Mouse (Mus musculus) liver, embryonic 15.5 days (tissue): ENCODE measurements at regions not wholly inside any gene's neighbourhood (a gene's known extent, or its start where the extent isn't known, plus 50 kb on each side); places are given as distances from the start of the nearest gene placed in this dataset.

ENCODE experiments used
- ATAC-seq: fragments of 200-750 bp; cut with Nextera tagmentation; 2 replicates; pipeline ENCODE4 v1.8.0; 2017; ENCODE audit warnings: moderate number of reproducible peaks, mild to moderate bottlenecking, moderate library complexity; ENCODE audit not compliant: insufficient read depth
- H3K27ac ChIP-seq: fragments of 300-500 bp; sonication (generic); replicated peaks from 2 replicates; pipeline ENCODE4 v1.5.1; 2015; ENCODE audit warnings: mild to moderate bottlenecking, inconsistent platforms
- H3K27me3 ChIP-seq: fragments of 300-500 bp; sonication (generic); 2 replicates; pipeline ENCODE4 v1.6.1; 2015; ENCODE audit warnings: mild to moderate bottlenecking, inconsistent platforms
- H3K36me3 ChIP-seq: fragments of 300-500 bp; sonication (generic); replicated peaks from 2 replicates; pipeline ENCODE4 v1.6.1; 2015; ENCODE audit warnings: moderate library complexity, mild to moderate bottlenecking, inconsistent platforms
- H3K4me1 ChIP-seq: fragments of 300-500 bp; sonication (generic); replicated peaks from 2 replicates; pipeline ENCODE4 v1.6.1; 2015; ENCODE audit warnings: inconsistent platforms
- H3K4me2 ChIP-seq: fragments of 300-500 bp; sonication (generic); 2 replicates; pipeline ENCODE4 v1.6.1; 2015; ENCODE audit warnings: moderate library complexity, mild to moderate bottlenecking, inconsistent platforms
- H3K4me3 ChIP-seq: fragments of 300-500 bp; sonication (generic); replicated peaks from 2 replicates; pipeline ENCODE4 v1.5.1; 2015; ENCODE audit warnings: mild to moderate bottlenecking, inconsistent platforms
- H3K9ac ChIP-seq: fragments of 300-500 bp; sonication (generic); 2 replicates; pipeline ENCODE4 v1.6.1; 2015; ENCODE audit warnings: moderate library complexity, mild to moderate bottlenecking, inconsistent platforms
- H3K9me3 ChIP-seq: fragments of 300-500 bp; sonication (generic); replicated peaks from 2 replicates; pipeline ENCODE4 v1.6.1; 2016; ENCODE audit warnings: inconsistent platforms
- WGBS: fragments of 180-500 bp; shearing (Covaris S2); methylation state at CpG from one replicate; pipeline ENCODE4 v1.1.7; 2015; ENCODE audit warnings: mixed read lengths; ENCODE audit not compliant: insufficient replicate concordance; 5-methylcytosine and 5-hydroxymethylcytosine counted together

- ATAC-seq: no peak
- Histone ChIP-seq H3K4me2 (no peak overlapping the region), H3K9ac (no peak overlapping the region), H3K4me3 (no peak overlapping the region), H3K27ac (no peak overlapping the region), H3K9me3 (no peaks in the 10 kb centered on the region), H3K36me3 (no peaks in the 10 kb centered on the region), H3K27me3 (peaks cover 11% of the 10 kb centered on the region; the same call in 1 of the 2 replicates), H3K4me1 (no peaks in the 10 kb centered on the region)
- WGBS: 61% methylated on average over 12 of the region's 12 CpGs
Observed at GRCm38 (mm10) chr12:12723724-12724487, 217.8 kb downstream of the Mycn start.

DNA sequence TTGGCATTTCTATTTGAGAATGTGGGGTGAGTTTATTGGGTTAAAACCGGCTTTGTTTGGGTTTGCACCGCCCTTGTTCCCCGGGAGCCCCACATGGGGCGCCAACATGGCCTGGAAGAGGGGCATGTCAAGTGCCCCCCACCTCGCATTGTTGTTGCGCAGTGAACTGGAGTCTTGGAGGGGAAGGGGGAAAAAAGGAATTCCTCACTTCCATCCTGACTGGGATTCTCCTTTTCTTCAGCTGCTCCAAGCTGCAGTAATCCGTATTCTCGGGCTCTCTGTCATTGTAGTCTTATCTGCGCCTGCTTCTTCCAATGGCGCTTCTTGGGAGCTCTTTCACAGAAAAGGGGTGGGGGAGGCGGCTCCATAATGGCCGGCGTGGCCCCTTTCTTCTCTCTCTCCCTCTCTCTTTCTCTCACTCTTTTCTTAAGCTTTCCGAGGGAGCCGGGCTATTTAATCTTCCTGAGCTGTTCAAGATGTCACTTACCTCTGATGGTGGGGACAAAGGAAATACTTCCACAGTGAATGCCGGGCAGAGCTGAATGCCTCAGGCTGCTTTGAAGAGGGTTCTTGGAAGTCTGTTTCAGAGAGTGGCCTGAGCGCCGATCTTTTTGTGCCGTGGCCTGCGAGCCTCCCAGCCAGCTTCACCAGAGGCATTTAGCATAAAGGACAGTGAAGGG lies 218.6 kb downstream of the Mycn start:
- H3K9me3 ChIP-seq: no peaks in the 10 kb centered on the region
- no peaks in the 10 kb centered on the region for H3K36me3 ChIP-seq
- no peak overlapping the region for H3K9ac ChIP-seq
- ATAC-seq: no peak
- no peaks in the 10 kb centered on the region for H3K4me1 ChIP-seq
- H3K27me3 ChIP-seq: peaks cover 11% of the 10 kb centered on the region; the same call in 1 of the 2 replicates
- no peak overlapping the region for H3K4me2 ChIP-seq
- 72% methylated on average over 20 of the region's 20 CpGs for WGBS
- no peak overlapping the region for H3K4me3 ChIP-seq
- H3K27ac ChIP-seq: no peak overlapping the region

DNA sequence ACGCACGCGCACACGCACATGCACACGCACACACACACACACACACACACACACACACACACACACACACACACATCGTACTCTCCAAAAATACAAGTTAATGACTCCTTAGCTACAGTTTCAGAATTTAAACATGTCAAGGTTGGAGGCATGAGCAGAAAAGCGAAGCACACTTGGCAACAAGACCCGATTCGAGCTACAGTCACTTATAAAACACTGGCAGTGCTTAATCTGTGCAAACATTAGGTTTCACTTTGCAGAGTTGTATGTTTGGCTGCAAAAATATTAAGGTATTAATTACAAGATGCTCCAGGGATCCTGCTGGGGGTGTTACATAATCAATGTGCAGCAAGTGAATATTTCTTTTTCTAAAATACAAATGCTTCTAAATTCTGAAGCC lies 225.0 kb downstream of the Mycn start:
- ATAC-seq: no peak
- Histone ChIP-seq H3K9ac (no peak overlapping the region), H3K36me3 (no peaks in the 10 kb centered on the region), H3K4me3 (no peak overlapping the region), H3K27ac (no peak overlapping the region), H3K9me3 (no peaks in the 10 kb centered on the region), H3K4me1 (no peaks in the 10 kb centered on the region), H3K27me3 (no peaks in the 10 kb centered on the region), H3K4me2 (no peak overlapping the region)
- 77% methylated on average over 9 of the region's 9 CpGs for WGBS

DNA sequence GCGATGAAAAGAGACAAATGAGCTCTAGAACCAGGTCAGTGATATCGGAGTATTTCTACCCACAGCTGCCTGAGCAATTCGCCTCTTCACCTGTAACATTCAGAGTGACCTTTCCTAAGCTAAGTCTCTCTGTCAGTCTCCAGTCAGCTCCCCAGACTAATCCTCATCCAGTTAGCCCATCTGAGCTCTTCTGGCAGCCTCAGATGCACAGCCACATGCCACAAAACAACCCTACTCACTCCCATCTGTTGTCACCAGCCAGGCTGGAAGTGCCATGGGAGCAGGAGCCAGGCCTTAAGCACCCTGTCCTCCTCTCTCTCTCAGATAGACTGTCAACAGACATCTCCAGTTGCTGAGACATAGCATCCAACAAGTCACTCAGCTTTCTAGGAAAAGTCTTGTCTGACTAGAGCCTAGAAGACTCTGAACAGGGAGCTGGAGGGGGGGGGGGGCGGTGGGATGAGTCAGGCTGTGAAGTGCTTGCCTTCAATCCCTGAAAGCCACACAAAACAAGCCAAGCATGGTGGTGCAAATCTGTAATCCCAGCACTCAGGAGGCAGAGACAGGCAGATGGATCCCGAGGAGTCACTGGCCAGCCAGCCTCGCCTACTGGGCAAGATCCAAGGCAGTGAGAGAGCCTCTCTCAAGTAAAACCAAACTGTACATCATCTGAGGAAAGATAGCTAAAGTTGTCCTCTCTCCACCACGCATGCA lies 225.6 kb downstream of the Mycn start:
- Histone ChIP-seq H3K9me3 (no peaks in the 10 kb centered on the region), H3K9ac (no peak overlapping the region), H3K4me2 (no peak overlapping the region), H3K4me1 (no peaks in the 10 kb centered on the region), H3K4me3 (no peak overlapping the region), H3K36me3 (no peaks in the 10 kb centered on the region), H3K27me3 (no peaks in the 10 kb centered on the region), H3K27ac (no peak overlapping the region)
- 56% methylated on average over 7 of the region's 7 CpGs for WGBS
- no peak for ATAC-seq

DNA sequence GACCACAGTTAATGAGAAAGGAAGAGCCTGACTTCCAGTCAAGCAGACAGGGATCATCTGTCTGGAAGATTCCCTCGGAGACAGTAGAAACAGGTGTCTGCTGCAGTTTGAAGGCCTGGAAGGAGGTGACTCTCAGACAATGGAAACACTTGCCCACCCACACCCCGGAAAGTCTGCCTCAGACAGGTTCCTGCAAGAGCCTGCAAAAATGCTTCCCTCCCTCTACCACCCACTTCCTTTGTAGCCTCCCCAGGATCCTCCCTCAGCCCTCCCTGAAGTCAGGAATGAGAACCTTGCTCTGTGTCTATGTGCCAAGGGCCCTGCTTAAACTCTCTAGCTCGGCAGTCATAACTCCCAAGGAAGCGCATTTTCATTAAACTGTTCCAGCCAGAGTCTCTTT lies 226.2 kb downstream of the Mycn start:
- no peaks in the 10 kb centered on the region for H3K9me3 ChIP-seq
- H3K4me1 ChIP-seq: no peaks in the 10 kb centered on the region
- no peaks in the 10 kb centered on the region for H3K27me3 ChIP-seq
- no peak overlapping the region for H3K27ac ChIP-seq
- 50% methylated on average over 4 of the region's 4 CpGs for WGBS
- ATAC-seq: no peak
- no peak overlapping the region for H3K4me2 ChIP-seq
- H3K4me3 ChIP-seq: no peak overlapping the region
- no peak overlapping the region for H3K9ac ChIP-seq
- H3K36me3 ChIP-seq: no peaks in the 10 kb centered on the region

DNA sequence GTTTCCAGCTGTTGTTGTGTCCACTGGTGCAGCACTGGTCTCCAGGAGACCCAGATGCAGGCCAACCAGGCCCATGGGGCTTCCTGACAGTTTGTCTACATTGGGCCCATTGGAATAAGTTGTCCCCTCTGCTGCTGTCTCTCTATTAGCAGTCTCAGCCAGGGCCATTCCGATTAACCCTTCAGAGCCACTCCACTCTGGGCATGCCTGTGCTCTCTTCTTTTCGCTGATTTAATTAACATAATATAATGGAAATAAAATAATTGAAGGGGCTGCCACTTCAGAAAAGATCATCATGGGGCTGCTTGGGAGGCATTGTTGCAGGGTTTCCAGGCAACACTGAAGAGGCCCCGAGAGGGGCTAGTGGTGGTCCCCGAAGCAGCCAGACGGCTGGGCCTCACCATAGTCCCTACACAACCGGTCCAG lies 231.5 kb downstream of the Mycn start:
- no peaks in the 10 kb centered on the region for H3K27me3 ChIP-seq
- ATAC-seq: no peak
- no peak overlapping the region for H3K27ac ChIP-seq
- no peaks in the 10 kb centered on the region for H3K36me3 ChIP-seq
- H3K4me2 ChIP-seq: no peak overlapping the region
- 64% methylated on average over 6 of the region's 6 CpGs for WGBS
- H3K9me3 ChIP-seq: no peaks in the 10 kb centered on the region
- H3K9ac ChIP-seq: no peak overlapping the region
- no peaks in the 10 kb centered on the region for H3K4me1 ChIP-seq
- H3K4me3 ChIP-seq: no peak overlapping the region

DNA sequence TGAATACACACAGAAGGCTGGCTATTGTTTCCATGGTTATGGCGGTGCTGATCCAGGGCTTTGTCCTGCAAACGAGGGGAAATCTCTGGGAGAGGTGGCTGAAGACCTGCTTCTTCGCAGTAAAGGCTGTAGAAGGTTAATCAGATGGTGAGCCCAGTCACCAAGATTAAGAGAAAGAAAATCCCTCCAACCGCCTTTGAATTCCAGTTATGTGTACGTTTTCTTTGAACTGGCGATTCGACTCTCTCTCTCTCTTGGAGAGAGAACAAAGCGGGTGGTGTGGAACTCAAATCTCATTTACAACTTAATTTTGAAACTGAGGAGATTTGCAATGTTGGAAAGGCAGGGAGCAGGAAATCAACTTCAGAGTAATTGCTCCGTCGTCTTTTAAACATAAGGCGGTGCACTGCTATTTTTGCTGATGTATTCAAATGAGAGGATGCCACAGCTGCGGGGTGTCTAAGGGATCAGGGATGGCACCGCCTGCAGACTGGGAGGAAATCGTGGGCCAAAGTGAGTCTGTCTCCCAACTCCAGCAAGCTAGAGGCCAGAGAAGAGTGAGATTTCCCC lies 232.7 kb downstream of the Mycn start:
- H3K9ac ChIP-seq: no peak overlapping the region
- H3K27me3 ChIP-seq: no peaks in the 10 kb centered on the region
- no peak overlapping the region for H3K4me2 ChIP-seq
- no peak overlapping the region for H3K4me3 ChIP-seq
- no peaks in the 10 kb centered on the region for H3K36me3 ChIP-seq
- H3K9me3 ChIP-seq: no peaks in the 10 kb centered on the region
- ATAC-seq: no peak
- H3K27ac ChIP-seq: no peak overlapping the region
- H3K4me1 ChIP-seq: no peaks in the 10 kb centered on the region
- WGBS: 63% methylated on average over 14 of the region's 14 CpGs

DNA sequence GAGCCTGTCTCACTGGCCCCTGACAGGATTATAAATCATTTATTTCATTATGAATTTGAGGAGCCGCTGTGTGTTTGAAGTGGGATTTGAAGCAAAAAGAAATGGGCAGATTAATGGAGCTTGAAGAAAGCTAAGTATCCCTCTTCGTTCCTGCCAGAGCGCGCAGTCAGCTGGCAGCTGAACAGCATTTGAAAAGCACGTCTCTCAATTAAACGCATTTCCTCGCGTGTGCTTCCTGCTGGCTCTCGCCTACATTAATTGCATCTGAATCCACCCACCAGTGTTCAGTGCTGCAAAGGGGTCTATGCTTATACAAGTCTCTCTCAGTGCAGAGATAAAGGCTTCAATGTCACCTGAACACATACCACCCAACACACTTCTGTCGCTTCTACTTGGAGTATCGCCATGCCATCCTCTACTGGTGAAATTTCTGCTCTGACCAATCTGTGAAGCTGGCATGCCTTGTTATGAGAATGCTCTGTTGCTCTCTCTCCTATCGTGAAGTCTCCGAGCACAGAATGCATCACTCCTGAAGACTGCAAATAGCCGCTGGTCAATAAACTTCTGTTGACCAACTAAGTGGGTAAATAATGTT lies 235.3 kb downstream of the Mycn start:
- no peaks in the 10 kb centered on the region for H3K4me1 ChIP-seq
- no peaks in the 10 kb centered on the region for H3K36me3 ChIP-seq
- no peak overlapping the region for H3K4me2 ChIP-seq
- ATAC-seq: no peak
- no peak overlapping the region for H3K9ac ChIP-seq
- 80% methylated on average over 14 of the region's 14 CpGs for WGBS
- no peaks in the 10 kb centered on the region for H3K27me3 ChIP-seq
- H3K9me3 ChIP-seq: no peaks in the 10 kb centered on the region
- H3K27ac ChIP-seq: no peak overlapping the region
- no peak overlapping the region for H3K4me3 ChIP-seq

DNA sequence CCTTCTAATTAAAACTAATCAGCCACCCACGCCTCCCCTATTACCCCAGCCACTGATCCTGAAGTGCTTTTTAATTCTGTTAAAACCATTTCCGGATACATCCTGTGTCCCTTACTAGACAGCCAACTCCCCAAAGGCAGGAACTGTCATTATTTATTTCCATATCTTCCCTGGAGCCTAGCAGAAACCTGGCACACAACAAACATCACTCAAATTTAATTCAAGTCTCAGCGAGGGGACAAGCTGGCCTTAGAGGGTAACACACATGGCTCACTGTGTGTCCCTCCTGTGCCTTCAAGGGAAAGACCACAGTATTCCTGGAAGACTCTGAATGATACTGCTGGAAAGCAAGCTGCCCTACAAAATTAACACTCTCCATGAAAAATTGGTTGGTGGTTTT lies 240.0 kb downstream of the Mycn start:
- Histone ChIP-seq H3K4me2 (no peak overlapping the region), H3K9me3 (no peaks in the 10 kb centered on the region), H3K9ac (no peak overlapping the region), H3K27me3 (no peaks in the 10 kb centered on the region), H3K4me3 (no peak overlapping the region), H3K36me3 (no peaks in the 10 kb centered on the region), H3K4me1 (no peaks in the 10 kb centered on the region), H3K27ac (no peak overlapping the region)
- no peak for ATAC-seq
- WGBS: 61% methylated on average over 3 of the region's 3 CpGs

GRCm38 (mm10) chr12:12701060-12701667 lies 240.6 kb downstream of the Mycn start:
- H3K4me2 ChIP-seq: no peak overlapping the region
- no peak overlapping the region for H3K27ac ChIP-seq
- no peaks in the 10 kb centered on the region for H3K27me3 ChIP-seq
- ATAC-seq: no peak
- H3K9me3 ChIP-seq: no peaks in the 10 kb centered on the region
- H3K4me3 ChIP-seq: no peak overlapping the region
- no peak overlapping the region for H3K9ac ChIP-seq
- no peaks in the 10 kb centered on the region for H3K4me1 ChIP-seq
- WGBS: 60% methylated on average over 7 of the region's 7 CpGs
- H3K36me3 ChIP-seq: no peaks in the 10 kb centered on the region
